Mouse (Mus musculus): ENCODE data around the gene Dnajc3.

- no peak for TF ChIP-seq POLR2A (IDR thresholded peaks at IDR 0.05; ENCODE audit: borderline replicate concordance, control insufficient read depth, low read depth, low read length)
- no peak for TF ChIP-seq CTCF (IDR thresholded peaks at IDR 0.05; ENCODE audit: control insufficient read depth, insufficient read depth, low read length)
These were observed 15.5 kb upstream of the Dnajc3 start for GRCm38 (mm10) chr14:118922251-118922650.

All from bone marrow, adult 2 months (tissue).